Comparison of ENCODE assay signal across 22 mouse cellular contexts in the genomic region with DNA sequence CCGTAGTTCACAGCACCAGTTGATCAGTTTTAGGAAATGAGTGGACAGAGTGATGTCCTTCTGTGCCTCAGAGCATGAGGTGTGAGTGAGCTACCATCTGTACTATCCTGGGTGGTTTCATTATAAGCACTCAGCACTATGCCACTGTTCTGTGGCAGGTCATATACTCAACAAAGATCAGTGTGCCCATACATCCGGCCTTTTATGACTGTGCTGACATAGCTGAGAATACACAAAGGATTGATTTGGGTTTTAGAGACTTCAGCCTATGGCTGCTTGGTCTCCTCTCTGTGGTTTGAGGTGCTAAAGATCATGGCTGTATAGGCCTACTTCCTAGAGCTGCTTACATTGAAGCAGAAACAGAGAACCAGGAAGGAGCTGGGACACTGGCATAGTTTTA. TPM values are rescaled to one million over a fixed set of nuclear protein-coding genes. Genes with fewer than 3 reads are reported as not detected.
DNase-seq lines count a peak whose midpoint lies in the region; ATAC-seq lines count a peak whose summit lies in the region.
"Had no signal": no experiment of that assay in that cellular context is flagged by ENCODE, and none has a peak within 500 bp of the region (broad histone marks: within the 10 kb centered on the region; RNA-seq: fewer than 3 reads in every experiment).

No protein-coding gene starts in this region.

- H3K4me2 ChIP-seq in neural tube, embryonic 15.5 days = no peak overlapping the region
- H3K4me2 ChIP-seq: embryonic facial prominence, embryonic 12.5 days; embryonic facial prominence, embryonic 15.5 days; forebrain, embryonic 12.5 days; heart, embryonic 11.5 days; hindbrain, embryonic 12.5 days; hindbrain, embryonic 15.5 days had no signal

- H3K36me3 ChIP-seq in forebrain, embryonic 10.5 days (replicated peaks) = no peaks in the 10 kb centered on the region
- no peaks in the 10 kb centered on the region for H3K36me3 ChIP-seq in neural tube, embryonic 15.5 days
- no peaks in the 10 kb centered on the region for H3K36me3 ChIP-seq in midbrain, embryonic 10.5 days
- H3K36me3 ChIP-seq: embryonic facial prominence, embryonic 12.5 days; embryonic facial prominence, embryonic 15.5 days; forebrain, embryonic 12.5 days; hindbrain, embryonic 12.5 days; hindbrain, embryonic 15.5 days had no signal

- H3K4me3 ChIP-seq in forebrain, embryonic 10.5 days = no peak overlapping the region
- no peak overlapping the region for H3K4me3 ChIP-seq in neural tube, embryonic 15.5 days (replicated peaks)
- no peak overlapping the region for H3K4me3 ChIP-seq in midbrain, embryonic 10.5 days
- H3K4me3 ChIP-seq: embryonic facial prominence, embryonic 12.5 days; embryonic facial prominence, embryonic 15.5 days; forebrain, embryonic 12.5 days; hindbrain, embryonic 12.5 days; hindbrain, embryonic 15.5 days had no signal

- H3K27ac ChIP-seq in forebrain, embryonic 10.5 days = no peak overlapping the region
- no peak overlapping the region for H3K27ac ChIP-seq in neural tube, embryonic 15.5 days (replicated peaks)
- H3K27ac ChIP-seq in midbrain, embryonic 10.5 days (replicated peaks) = no peak overlapping the region
- H3K27ac ChIP-seq: embryonic facial prominence, embryonic 12.5 days; embryonic facial prominence, embryonic 15.5 days; forebrain, embryonic 12.5 days; hindbrain, embryonic 12.5 days; hindbrain, embryonic 15.5 days had no signal

- H3K27me3 ChIP-seq in forebrain, embryonic 10.5 days (ENCODE audit: poor library complexity, severe bottlenecking) = no peaks in the 10 kb centered on the region
- no peaks in the 10 kb centered on the region for H3K27me3 ChIP-seq in neural tube, embryonic 15.5 days (replicated peaks)
- H3K27me3 ChIP-seq in midbrain, embryonic 10.5 days (ENCODE audit: low read depth, poor library complexity, severe bottlenecking) = no peaks in the 10 kb centered on the region
- H3K27me3 ChIP-seq: embryonic facial prominence, embryonic 12.5 days; embryonic facial prominence, embryonic 15.5 days; forebrain, embryonic 12.5 days; hindbrain, embryonic 12.5 days; hindbrain, embryonic 15.5 days had no signal

- DNase-seq in induced T-regulatory cell, adult 2 months (ENCODE audit: low read depth) = peak; percentile 55
- DNase-seq in naive thymus-derived CD4-positive, alpha-beta T cell, adult 2 months (ENCODE audit: low read depth) = peak; percentile 55
- DNase-seq in forebrain, embryonic 10.5 days (ENCODE audit: extremely low spot score, low spot score) = no peak
- DNase-seq in layer of hippocampus, adult 18-20 months (ENCODE audit: low spot score in 2 of 2) = no peak
- no peak for DNase-seq in midbrain, embryonic 10.5 days (ENCODE audit: low spot score)
- DNase-seq: adrenal gland, postnatal 10 days; adrenal gland, postnatal 36 days; cerebellum, adult 18-20 months; cerebellum, adult 9-11 months; cerebellum, postnatal 25 days; gastrocnemius, postnatal 10 days; gastrocnemius, postnatal 36 days had no signal

- ATAC-seq in CD4-positive, CD25-positive, alpha-beta regulatory T cell, adult 4 months = peak; percentile 85
- no peak for ATAC-seq in neural tube, embryonic 15.5 days (ENCODE audit: low FRiP score)
- ATAC-seq: forebrain, embryonic 16.5 days; intestine, embryonic 16.5 days had no signal

- H3K4me1 ChIP-seq in forebrain, embryonic 10.5 days = 0 out of 2 replicates have a peak, but pooled peaks cover 3% of the 10 kb centered on the region
- no peaks in the 10 kb centered on the region; the same call in 1 of the 2 replicates for H3K4me1 ChIP-seq in neural tube, embryonic 15.5 days
- no peaks in the 10 kb centered on the region for H3K4me1 ChIP-seq in midbrain, embryonic 10.5 days
- H3K4me1 ChIP-seq: embryonic facial prominence, embryonic 12.5 days; embryonic facial prominence, embryonic 15.5 days; forebrain, embryonic 12.5 days; hindbrain, embryonic 12.5 days; hindbrain, embryonic 15.5 days had no signal

- 87% methylated on average over 2 of the region's 2 CpGs for WGBS in forebrain, embryonic 10.5 days
- 77% methylated on average over 2 of the region's 2 CpGs for WGBS in neural tube, embryonic 15.5 days
- 83% methylated on average over 2 of the region's 2 CpGs for WGBS in midbrain, embryonic 10.5 days

- no peaks in the 10 kb centered on the region for H3K9me3 ChIP-seq in forebrain, embryonic 10.5 days
- H3K9me3 ChIP-seq in neural tube, embryonic 15.5 days (replicated peaks) = no peaks in the 10 kb centered on the region
- no peaks in the 10 kb centered on the region for H3K9me3 ChIP-seq in midbrain, embryonic 10.5 days (replicated peaks)
- H3K9me3 ChIP-seq: embryonic facial prominence, embryonic 12.5 days; embryonic facial prominence, embryonic 15.5 days; forebrain, embryonic 12.5 days; hindbrain, embryonic 12.5 days; hindbrain, embryonic 15.5 days had no signal

- H3K9ac ChIP-seq in neural tube, embryonic 15.5 days (replicated peaks) = no peak overlapping the region
- H3K9ac ChIP-seq: embryonic facial prominence, embryonic 12.5 days; embryonic facial prominence, embryonic 15.5 days; forebrain, embryonic 12.5 days; hindbrain, embryonic 12.5 days; hindbrain, embryonic 15.5 days had no signal

RNA-seq across cellular contexts. Expression of gene Slc9a9, which starts 12.6 kb away (rescaled TPM):
- 10 to 100 TPM; 35.6 to 44.2 TPM for polyA plus RNA-seq in CD4-positive, CD25-positive, alpha-beta regulatory T cell, adult 4 months (2017; shearing (Covaris generic))
- polyA plus RNA-seq in forebrain, embryonic 10.5 days (2016; fragmentation: Nextera tagmentation; extraction: Ambion mirVana) = 0.91 and 1.2 TPM in 2 replicates
- 10 to 100 TPM; 16.2 TPM for total RNA-seq in layer of hippocampus, adult 18-20 months (2021)
- polyA plus RNA-seq in neural tube, embryonic 15.5 days (2015; fragmentation: Nextera tagmentation; extraction: Ambion mirVana) = 9.2 and 10.5 TPM in 2 replicates
- polyA plus RNA-seq in midbrain, embryonic 10.5 days (2016; fragmentation: Nextera tagmentation; extraction: Ambion mirVana) = 1.9 and 2.3 TPM in 2 replicates

Comparison
In these comparisons a context has a peak if more than half of its experiments do, and no peak if none do; other contexts are left out.
1. DNase-seq: peak in induced T-regulatory cell, adult 2 months (single experiment) and naive thymus-derived CD4-positive, alpha-beta T cell, adult 2 months (single experiment); none in forebrain, embryonic 10.5 days (single experiment), layer of hippocampus, adult 18-20 months (0 of 2) and midbrain, embryonic 10.5 days (single experiment).